Mouse (Mus musculus): ENCODE measurements around the gene 4930544D05Rik. TPM values are rescaled to one million over a fixed set of nuclear protein-coding genes. Genes with fewer than 3 reads are reported as not detected.

Gene 4930544D05Rik
- polyA plus RNA-seq, 1 experiment from 2014 or later: not detected

DNA sequence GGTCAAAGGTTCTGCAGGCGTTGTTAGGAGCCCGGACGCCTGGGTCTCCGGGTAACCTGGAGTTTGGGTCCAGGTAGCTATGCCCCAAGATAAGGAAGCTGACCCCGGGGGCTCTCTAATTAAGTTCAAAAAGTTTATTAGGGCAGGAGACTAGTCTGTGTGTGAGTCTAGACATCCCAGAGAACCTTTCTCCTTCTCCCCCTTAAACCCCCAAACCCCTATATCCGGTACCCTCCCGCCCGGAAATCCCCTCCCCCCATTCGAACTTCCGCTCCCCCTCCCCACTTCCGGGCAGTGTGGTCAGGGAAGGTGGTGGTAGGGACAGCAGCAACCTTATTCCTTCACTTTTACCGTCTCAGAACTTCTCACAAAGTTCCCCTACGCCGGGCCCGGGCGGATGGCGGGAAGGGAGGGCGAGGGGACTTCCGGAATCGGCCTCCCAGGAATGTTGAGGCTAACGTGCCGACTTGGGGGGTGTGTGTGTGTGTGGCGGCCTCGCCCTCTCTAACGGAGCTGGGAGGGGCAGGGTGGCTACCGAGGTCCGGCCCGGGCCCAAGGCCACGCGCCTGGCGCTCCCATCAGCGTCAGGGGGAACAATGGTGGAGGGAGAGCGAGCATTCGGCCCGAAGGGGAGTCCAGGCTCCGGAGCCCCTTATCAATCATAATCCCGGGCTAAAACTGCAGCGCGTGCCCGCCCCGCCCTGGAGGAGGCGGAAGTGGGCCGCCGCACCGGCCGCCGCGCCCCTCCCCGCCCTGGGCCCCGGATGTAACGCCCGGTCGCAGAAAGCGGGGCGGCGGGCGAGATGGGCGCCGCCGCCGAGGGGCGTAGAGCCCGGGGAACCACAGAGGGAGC lies 37.9 kb downstream of the 4930544D05Rik start:
- peaks cover 35% of the 10 kb centered on the region for H3K4me1 ChIP-seq (ENCODE audit: control insufficient read depth, insufficient read depth, low read length)
- peak; percentile 48 for ATAC-seq (ENCODE audit: low read depth)
- no peaks in the 10 kb centered on the region for H3K27me3 ChIP-seq (replicated peaks; ENCODE audit: control insufficient read depth, insufficient read depth, low read length)

DNA sequence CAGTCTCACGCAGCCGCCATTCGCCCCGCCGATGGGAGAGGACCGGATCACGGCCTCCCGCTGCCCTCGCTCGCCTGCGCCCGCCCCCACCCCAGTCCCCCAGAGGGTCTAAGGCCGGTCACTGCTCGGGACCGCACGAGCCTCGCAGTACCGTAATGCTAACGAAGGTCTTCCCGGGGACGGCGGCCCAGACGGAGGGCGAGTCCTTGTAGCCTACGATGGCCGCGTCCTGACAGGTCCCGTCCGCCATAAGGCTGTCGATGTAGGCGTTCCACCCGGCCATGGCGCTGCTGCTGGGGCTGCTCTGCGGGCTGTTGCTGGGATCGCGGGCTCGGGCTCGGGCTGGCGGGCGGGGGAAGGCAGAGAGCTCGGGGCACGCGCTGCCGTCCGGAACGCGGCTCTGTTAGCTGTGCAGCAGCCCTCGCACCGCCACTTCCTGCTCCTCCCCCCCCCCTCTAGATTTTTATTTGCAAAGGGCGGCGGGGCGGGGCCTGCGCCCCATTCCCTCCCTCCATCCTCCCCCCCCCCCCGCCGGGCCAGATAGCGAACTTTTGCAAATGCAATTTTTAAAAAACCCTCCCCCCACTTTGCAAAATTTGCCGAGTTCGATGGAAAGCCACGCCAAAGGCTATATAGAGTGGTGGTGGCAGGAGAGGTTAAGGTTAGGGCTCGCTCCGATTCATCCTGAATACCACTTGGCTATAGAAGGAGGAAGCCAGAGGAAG lies 38.7 kb downstream of the 4930544D05Rik start, which contains the start of gene Pfn1:
Pfn1 (minus strand) TSS at position 447 of the 725 bp plus-strand sequence.
- peak; percentile 95 for DNase-seq (ENCODE audit: low spot score)
- WGBS: under 1% methylated on average over 19 of the region's 61 CpGs

More for the DNA sequence above, 37.9 kb downstream of the 4930544D05Rik start:
- Histone ChIP-seq H3K9me3 (ENCODE audit: control insufficient read depth, low read length) (no peaks in the 10 kb centered on the region), H3K36me3 (ENCODE audit: control insufficient read depth, insufficient read depth, low read length) (peaks cover 44% of the 10 kb centered on the region), H3K27ac (replicated peaks; ENCODE audit: low read depth, low read length) (peak overlapping the region; percentile 90), H3K4me3 (ENCODE audit: low read depth, low read length) (peak overlapping the region; percentile 64), H3K9ac (ENCODE audit: low read depth, low read length) (peak overlapping the region; percentile 92), H3K4me2 (ENCODE audit: low read depth, low read length) (peak overlapping the region; percentile 98)
- DNase-seq (ENCODE audit: low spot score): peak; percentile 70
- WGBS: 0% methylated on average over 36 of the region's 63 CpGs

DNA sequence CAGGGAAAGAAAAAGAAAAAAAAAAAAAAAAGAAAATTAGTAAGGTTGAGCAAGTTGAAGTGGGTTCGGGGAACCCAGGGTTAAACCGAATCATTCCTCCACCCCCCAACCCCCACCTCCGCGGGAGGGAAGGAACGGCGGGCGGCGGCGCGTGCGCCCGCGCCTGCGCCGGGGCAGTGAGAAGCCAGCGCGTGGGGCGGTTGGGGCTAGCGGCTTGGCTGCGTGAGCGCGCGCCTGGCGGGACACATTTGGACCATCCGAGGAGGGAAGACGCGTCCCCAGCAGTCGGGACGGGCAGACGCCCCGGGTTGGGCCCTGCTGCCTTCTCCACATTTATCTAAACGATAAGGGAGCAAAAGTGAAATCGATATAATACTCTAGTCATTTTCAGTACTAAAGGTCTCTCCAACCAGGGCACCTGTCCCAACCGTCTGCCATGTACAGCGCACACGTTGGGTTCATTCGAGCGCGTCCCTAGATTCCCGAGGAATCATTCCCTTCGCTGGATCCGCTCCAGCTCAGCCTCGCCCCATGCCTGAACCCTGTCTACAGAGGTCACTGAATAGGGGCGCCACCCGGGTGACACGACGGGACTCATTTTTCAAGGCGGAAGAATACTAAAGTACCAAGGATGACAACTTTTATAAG lies 39.4 kb downstream of the 4930544D05Rik start:
- Histone ChIP-seq H3K36me3 (ENCODE audit: control insufficient read depth, insufficient read depth, low read length) (peaks cover 38% of the 10 kb centered on the region), H3K9ac (ENCODE audit: low read depth, low read length) (peak overlapping the region; percentile 92), H3K4me2 (ENCODE audit: low read depth, low read length) (peak overlapping the region; percentile 98), H3K27ac (replicated peaks; ENCODE audit: low read depth, low read length) (peak overlapping the region; percentile 90), H3K9me3 (ENCODE audit: control insufficient read depth, low read length) (no peaks in the 10 kb centered on the region), H3K27me3 (replicated peaks; ENCODE audit: control insufficient read depth, insufficient read depth, low read length) (no peaks in the 10 kb centered on the region), H3K4me3 (ENCODE audit: low read depth, low read length) (peak overlapping the region; percentile 64), H3K4me1 (ENCODE audit: control insufficient read depth, insufficient read depth, low read length) (peaks cover 39% of the 10 kb centered on the region)
- under 1% methylated on average over 28 of the region's 48 CpGs for WGBS
- DNase-seq (ENCODE audit: low spot score) (peak; percentile 95), ATAC-seq (ENCODE audit: low read depth) (peak; percentile 53)

More for the DNA sequence above, 38.7 kb downstream of the 4930544D05Rik start, which contains the start of gene Pfn1:
- Histone ChIP-seq H3K27ac (replicated peaks; ENCODE audit: low read depth, low read length) (peak within 1 kb of the TSS; percentile 90), H3K4me1 (ENCODE audit: control insufficient read depth, insufficient read depth, low read length) (peaks cover 39% of the 10 kb centered on the region), H3K36me3 (ENCODE audit: control insufficient read depth, insufficient read depth, low read length) (peaks cover 38% of the 10 kb centered on the region), H3K27me3 (replicated peaks; ENCODE audit: control insufficient read depth, insufficient read depth, low read length) (no peaks in the 10 kb centered on the region), H3K4me2 (ENCODE audit: low read depth, low read length) (peak within 1 kb of the TSS; percentile 98), H3K9me3 (ENCODE audit: control insufficient read depth, low read length) (no peaks in the 10 kb centered on the region), H3K9ac (ENCODE audit: low read depth, low read length) (peak within 1 kb of the TSS; percentile 92), H3K4me3 (ENCODE audit: low read depth, low read length) (peak within 1 kb of the TSS; percentile 64)
- peak; percentile 42 for ATAC-seq (ENCODE audit: low read depth)

DNA sequence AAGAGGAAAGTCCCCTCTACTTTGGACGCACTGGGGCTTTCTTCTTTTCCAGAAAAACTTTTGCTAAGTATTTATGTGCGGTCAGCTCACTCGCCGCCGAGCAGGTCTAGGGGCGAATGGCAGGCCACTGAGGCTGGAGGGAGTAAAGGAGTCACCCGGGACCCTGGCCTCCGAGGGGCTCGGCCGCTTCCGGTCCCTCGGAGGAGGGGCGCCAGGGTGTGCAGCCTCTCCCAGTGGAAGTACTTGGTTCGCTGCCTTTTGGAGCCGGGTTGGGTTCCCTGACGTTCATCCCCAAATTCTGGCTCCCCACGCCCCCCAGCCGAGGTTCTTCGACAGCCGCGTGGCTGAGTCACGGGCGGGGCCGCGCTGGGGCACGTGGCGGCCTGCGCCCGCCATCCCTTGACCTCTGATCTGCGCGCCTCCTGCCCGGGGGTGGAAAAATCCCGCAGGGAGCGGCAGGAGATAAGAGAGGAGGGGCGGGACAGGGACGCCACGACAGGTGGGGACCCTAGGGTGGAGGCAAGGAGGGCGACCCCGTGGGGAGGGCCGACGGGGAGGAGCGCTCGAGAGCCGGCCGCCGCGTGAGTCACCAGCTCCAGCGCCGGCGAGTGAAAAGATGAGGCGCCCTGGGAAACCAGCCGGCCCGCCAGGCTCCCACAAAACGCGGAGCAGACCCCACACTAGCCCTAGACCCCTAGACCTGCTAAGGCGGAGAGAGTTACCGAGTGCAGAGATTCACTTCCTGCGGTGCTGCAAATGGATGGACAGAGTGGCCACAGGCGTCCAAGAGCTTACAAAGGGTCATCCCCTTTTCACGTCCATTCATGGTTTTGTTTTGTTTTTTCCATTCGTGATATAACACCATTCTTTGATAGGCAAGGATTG lies 40.2 kb downstream of the 4930544D05Rik start:
- Histone ChIP-seq H3K9me3 (ENCODE audit: control insufficient read depth, low read length) (no peaks in the 10 kb centered on the region), H3K4me2 (ENCODE audit: low read depth, low read length) (peak overlapping the region; percentile 98), H3K9ac (ENCODE audit: low read depth, low read length) (peak overlapping the region; percentile 92), H3K4me3 (ENCODE audit: low read depth, low read length) (peak overlapping the region; percentile 64), H3K36me3 (ENCODE audit: control insufficient read depth, insufficient read depth, low read length) (peaks cover 31% of the 10 kb centered on the region), H3K4me1 (ENCODE audit: control insufficient read depth, insufficient read depth, low read length) (peaks cover 39% of the 10 kb centered on the region), H3K27me3 (replicated peaks; ENCODE audit: control insufficient read depth, insufficient read depth, low read length) (no peaks in the 10 kb centered on the region), H3K27ac (replicated peaks; ENCODE audit: low read depth, low read length) (peak overlapping the region; percentile 90)
- WGBS: under 1% methylated on average over 57 of the region's 61 CpGs
- ATAC-seq (ENCODE audit: low read depth) (peak; percentile 47), DNase-seq (ENCODE audit: low spot score) (peak; percentile 83)

DNA sequence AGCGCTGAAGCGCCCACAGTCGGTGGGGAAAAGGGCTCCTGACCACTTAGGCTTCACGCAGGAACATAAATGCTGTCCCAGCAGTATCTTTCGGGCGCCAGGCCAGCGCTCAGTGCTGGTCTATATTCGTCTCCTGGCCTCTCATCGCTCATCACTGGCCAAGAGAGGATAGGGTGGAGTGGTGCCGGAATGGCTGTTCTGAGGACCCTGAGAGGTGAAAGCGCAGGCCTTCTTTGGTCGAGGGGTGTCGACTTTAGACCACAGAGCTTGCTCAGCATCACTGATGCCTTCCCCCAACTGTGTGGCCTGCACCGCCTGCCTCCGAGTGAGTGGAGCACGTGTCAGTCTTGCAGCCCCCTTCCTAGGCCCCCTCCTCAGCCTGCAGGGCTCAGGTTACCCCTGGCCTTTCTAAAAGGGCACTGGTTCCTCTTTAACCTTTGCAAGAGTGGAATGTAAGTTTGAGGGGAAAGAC lies 40.8 kb downstream of the 4930544D05Rik start:
- Histone ChIP-seq H3K9me3 (ENCODE audit: control insufficient read depth, low read length) (no peaks in the 10 kb centered on the region), H3K36me3 (ENCODE audit: control insufficient read depth, insufficient read depth, low read length) (peaks cover 29% of the 10 kb centered on the region), H3K27me3 (replicated peaks; ENCODE audit: control insufficient read depth, insufficient read depth, low read length) (no peaks in the 10 kb centered on the region), H3K4me3 (ENCODE audit: low read depth, low read length) (peak overlapping the region; percentile 64), H3K4me2 (ENCODE audit: low read depth, low read length) (peak overlapping the region; percentile 98), H3K9ac (ENCODE audit: low read depth, low read length) (peak overlapping the region; percentile 92), H3K27ac (replicated peaks; ENCODE audit: low read depth, low read length) (peak overlapping the region; percentile 90), H3K4me1 (ENCODE audit: control insufficient read depth, insufficient read depth, low read length) (peaks cover 39% of the 10 kb centered on the region)
- peak; percentile 5; the same call in 1 of the 2 replicates for ATAC-seq (ENCODE audit: low read depth)
- 4% methylated on average over 16 of the region's 16 CpGs for WGBS
- peak; percentile 63 for DNase-seq (ENCODE audit: low spot score)

DNA sequence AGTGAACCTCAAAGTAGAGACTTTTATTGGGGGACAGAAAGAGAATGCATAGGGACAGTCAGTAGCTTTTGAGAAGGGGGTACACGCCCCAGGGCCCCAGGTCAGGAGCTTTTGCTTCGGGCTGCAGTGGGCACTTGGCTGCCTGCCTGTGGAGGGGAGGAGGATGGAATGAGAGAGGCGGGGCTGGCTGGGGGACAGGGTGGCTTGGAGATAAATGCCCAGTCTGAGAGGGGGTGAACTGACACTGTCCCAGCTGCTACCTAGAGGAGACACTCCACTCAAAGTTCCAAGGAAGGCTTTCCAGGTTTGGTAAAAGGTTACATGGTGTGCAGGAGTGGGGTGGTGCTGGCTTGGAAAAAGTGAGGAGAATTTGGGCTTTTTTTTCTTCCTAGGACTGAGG lies 41.3 kb downstream of the 4930544D05Rik start, which contains the start of gene Eno3:
Eno3 (plus strand) TSS at position 239 of the 400 bp plus-strand sequence.
- H3K27me3 ChIP-seq (replicated peaks; ENCODE audit: control insufficient read depth, insufficient read depth, low read length): no peaks in the 10 kb centered on the region
- peak within 1 kb of the TSS; percentile 98 for H3K4me2 ChIP-seq (ENCODE audit: low read depth, low read length)
- H3K4me3 ChIP-seq (ENCODE audit: low read depth, low read length): peak within 1 kb of the TSS; percentile 64
- peaks cover 37% of the 10 kb centered on the region for H3K4me1 ChIP-seq (ENCODE audit: control insufficient read depth, insufficient read depth, low read length)
- H3K9me3 ChIP-seq (ENCODE audit: control insufficient read depth, low read length): no peaks in the 10 kb centered on the region
- DNase-seq (ENCODE audit: low spot score) (no peak), ATAC-seq (ENCODE audit: low read depth) (no peak)
- H3K9ac ChIP-seq (ENCODE audit: low read depth, low read length): peak within 1 kb of the TSS; percentile 92
- 11% methylated on average over 3 of the region's 3 CpGs for WGBS
- H3K36me3 ChIP-seq (ENCODE audit: control insufficient read depth, insufficient read depth, low read length): peaks cover 27% of the 10 kb centered on the region
- peak within 1 kb of the TSS; percentile 90 for H3K27ac ChIP-seq (replicated peaks; ENCODE audit: low read depth, low read length)

DNA sequence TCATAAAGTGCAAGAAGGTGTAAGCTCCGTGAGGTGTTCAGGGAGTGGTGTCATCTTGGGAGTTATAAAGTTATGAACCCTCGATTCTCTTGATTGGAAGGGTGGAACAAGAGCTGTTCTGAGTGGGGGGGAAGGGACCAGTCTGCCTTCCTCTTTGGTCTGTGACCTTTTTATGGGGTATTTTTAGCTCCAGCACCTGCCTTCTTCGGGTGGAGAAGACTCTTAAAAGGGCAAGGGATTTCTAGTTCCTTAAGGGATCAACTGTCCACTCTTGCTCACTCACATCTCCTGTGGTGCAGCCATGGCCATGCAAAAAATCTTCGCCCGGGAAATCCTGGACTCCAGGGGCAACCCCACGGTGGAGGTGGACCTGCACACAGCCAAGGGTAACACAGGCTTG lies 41.9 kb downstream of the 4930544D05Rik start:
- no peak for ATAC-seq (ENCODE audit: low read depth)
- peak overlapping the region; percentile 90 for H3K27ac ChIP-seq (replicated peaks; ENCODE audit: low read depth, low read length)
- H3K4me2 ChIP-seq (ENCODE audit: low read depth, low read length): peak overlapping the region; percentile 98
- WGBS: 41% methylated on average over 6 of the region's 6 CpGs
- H3K9me3 ChIP-seq (ENCODE audit: control insufficient read depth, low read length): no peaks in the 10 kb centered on the region
- peaks cover 27% of the 10 kb centered on the region for H3K36me3 ChIP-seq (ENCODE audit: control insufficient read depth, insufficient read depth, low read length)
- DNase-seq (ENCODE audit: low spot score): no peak
- H3K9ac ChIP-seq (ENCODE audit: low read depth, low read length): no peak overlapping the region
- peaks cover 31% of the 10 kb centered on the region for H3K4me1 ChIP-seq (ENCODE audit: control insufficient read depth, insufficient read depth, low read length)
- H3K27me3 ChIP-seq (replicated peaks; ENCODE audit: control insufficient read depth, insufficient read depth, low read length): no peaks in the 10 kb centered on the region
- H3K4me3 ChIP-seq (ENCODE audit: low read depth, low read length): 0 out of 2 replicates have a peak overlapping the region, but pooled peaks have one; percentile 6
